Mouse (Mus musculus): ENCODE measurements around the gene Gm20695. TPM values are rescaled to one million over a fixed set of nuclear protein-coding genes. Genes with fewer than 3 reads are reported as not detected.

Gene Gm20695
- total RNA-seq, 2 experiments from 2014 or later = not detected

Small RNA genes within 50 kb of the gene (microRNA-seq; reads per million reads assigned to microRNA genes)
- 0 reads per million in 2 experiments for gene Gm23493

Other genes starting within 250 kb of the Gm20695 start
- not detected for gene Mefv, start 166.6 kb upstream of the Gm20695 start, total RNA-seq (2021)
- gene Zfp263, start 140.6 kb upstream of the Gm20695 start, total RNA-seq (2021) = 10 to 100 TPM; 11.2 to 13.4 TPM
- not detected for gene Olfr15, start 53.8 kb upstream of the Gm20695 start, total RNA-seq (2021)
- gene Zfp174, start 37.4 kb upstream of the Gm20695 start, total RNA-seq (2021) = 1 to 10 TPM; 1.1 to 1.5 TPM
- 10 to 100 TPM; 56.6 to 58.7 TPM for gene Naa60, start 12.3 kb upstream of the Gm20695 start, total RNA-seq (2021)
- gene Zfp597, start 87 bp upstream of the Gm20695 start, total RNA-seq (2021) = 10 to 100 TPM; 11.3 to 12.7 TPM
- gene 1700037C18Rik, start 24.0 kb downstream of the Gm20695 start, total RNA-seq (2021) = 1 to 10 TPM; 3.6 to 4.6 TPM
- gene Cluap1, start 24.2 kb downstream of the Gm20695 start, total RNA-seq (2021) = 10 to 100 TPM in 1 of 2 experiments, 1 to 10 TPM in 1; 9.4 to 11.3 TPM
- gene Nlrc3, start 92.0 kb downstream of the Gm20695 start, total RNA-seq (2021) = 1 to 10 TPM; 3.0 to 3.1 TPM
- 10 to 100 TPM; 11.0 to 14.4 TPM for gene Slx4, start 119.1 kb downstream of the Gm20695 start, total RNA-seq (2021)
- not detected for gene Dnase1, start 152.3 kb downstream of the Gm20695 start, total RNA-seq (2021)
- gene Trap1, start 193.2 kb downstream of the Gm20695 start, total RNA-seq (2021) = 100 to 1,000 TPM; 154 to 164 TPM